Mouse (Mus musculus) G1E (cell line): ENCODE results near the gene Map1lc3a.

Source experiments
- CTCF ChIP-seq: IDR thresholded peaks from 2 replicates; pipeline ENCODE4 v1.5.1; 2012; ENCODE audit warnings: low read depth, low read length, inconsistent platforms, mixed read lengths
- GATA1 ChIP-seq: IDR thresholded peaks from 2 replicates; pipeline ENCODE4 v1.6.1; 2012; ENCODE audit warnings: borderline replicate concordance, low read length, inconsistent platforms, mixed read lengths

DNA sequence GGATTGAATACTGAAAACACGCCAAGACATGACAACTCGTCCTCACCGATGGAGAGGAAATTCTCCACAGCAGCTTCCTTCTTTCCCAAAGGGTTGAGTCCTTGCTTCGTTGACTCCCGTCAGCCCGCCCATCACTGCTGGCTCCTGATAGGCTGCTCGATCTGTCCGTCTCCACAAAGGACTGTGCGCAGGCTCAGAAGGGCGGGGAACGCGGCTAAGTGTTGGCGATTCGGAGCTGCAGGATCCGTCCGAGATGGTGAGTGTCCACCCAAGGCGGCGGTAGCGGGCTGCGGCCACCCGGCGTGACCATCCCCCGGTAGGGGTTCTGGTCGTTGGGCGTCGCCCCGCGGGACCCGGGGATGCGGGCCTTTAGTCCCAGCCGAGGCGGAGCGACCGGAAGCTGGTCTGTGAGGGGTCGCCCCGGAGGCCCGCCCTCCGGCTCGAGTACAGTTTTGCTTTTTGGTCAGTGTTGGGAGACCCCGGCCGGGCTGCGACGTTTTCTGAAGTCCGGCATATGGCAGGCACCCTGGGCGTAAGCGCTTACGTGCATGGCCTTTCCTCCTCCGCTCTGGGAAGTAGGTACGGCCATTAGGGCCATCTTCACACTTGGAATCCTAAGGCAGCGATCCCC lies 39.6 kb upstream of the Map1lc3a start, which contains the start of gene Dynlrb1:
- TF ChIP-seq CTCF: no peak
- TF ChIP-seq GATA1: no peak
